Mouse (Mus musculus) ES-E14 (cell line): ENCODE measurements around the gene Ccser2. TPM values are rescaled to one million over a fixed set of nuclear protein-coding genes. Genes with fewer than 3 reads are reported as not detected.

Experiments used
- DNase-seq: peaks from one replicate; pipeline ENCODE4 v3.0.0-alpha.2; 2013; ENCODE audit warnings: low read depth, low spot score
- H3K27ac ChIP-seq: 2 replicates; pipeline ENCODE4 v1.5.1; 2012; ENCODE audit warnings: low read depth, mild to moderate bottlenecking, low read length, moderate library complexity, mixed read lengths; ENCODE audit not compliant: poor library complexity, insufficient read depth, severe bottlenecking
- H3K36me3 ChIP-seq: 2 replicates; pipeline ENCODE4 v1.6.1; 2012; ENCODE audit warnings: mild to moderate bottlenecking, low read length, moderate library complexity, mixed read lengths; ENCODE audit not compliant: control insufficient read depth, poor library complexity, insufficient read depth, severe bottlenecking
- H3K4me1 ChIP-seq, 2 experiments: fragments of 150-350 bp in 1 of 2; sonication (generic) in 1 of 2; 2 replicates each; pipeline ENCODE4 v1.6.1; 2012; ENCODE audit warnings: low read length in 2 of 2, mild to moderate bottlenecking in 1 of 2, mixed read lengths in 1 of 2; ENCODE audit not compliant: control insufficient read depth in 2 of 2, insufficient read depth in 2 of 2, poor library complexity in 1 of 2
- H3K4me3 ChIP-seq, 2 experiments: fragments of 150-350 bp in 1 of 2; sonication (generic) in 1 of 2; 2 replicates each; pipeline ENCODE4 v1.5.1; 2012; ENCODE audit warnings: low read length in 2 of 2, low read depth in 1 of 2, mild to moderate bottlenecking in 1 of 2, mixed read lengths in 1 of 2; ENCODE audit not compliant: insufficient read depth in 1 of 2, poor library complexity in 1 of 2, severe bottlenecking in 1 of 2
- H3K9ac ChIP-seq: 2 replicates; pipeline ENCODE4 v1.6.1; 2012; ENCODE audit warnings: low read depth, mild to moderate bottlenecking, low read length, mixed read lengths; ENCODE audit not compliant: poor library complexity, insufficient read depth, severe bottlenecking
- H3K9me3 ChIP-seq: fragments of 150-350 bp; sonication (generic); 2 replicates; pipeline ENCODE4 v1.6.1; 2012; ENCODE audit warnings: low read depth, mild to moderate bottlenecking, low read length; ENCODE audit not compliant: control insufficient read depth, insufficient read depth
- CHD2 ChIP-seq: IDR thresholded peaks from 2 replicates; pipeline ENCODE4 v1.6.1; 2014; ENCODE audit warnings: mild to moderate bottlenecking, low read depth, low read length, inconsistent platforms
- HCFC1 ChIP-seq: IDR thresholded peaks from 2 replicates; pipeline ENCODE4 v1.6.1; 2012; ENCODE audit warnings: low read length, inconsistent platforms, borderline replicate concordance; ENCODE audit not compliant: insufficient read depth
- MAFK ChIP-seq: IDR thresholded peaks from 2 replicates; pipeline ENCODE4 v1.6.1; 2014; ENCODE audit warnings: mild to moderate bottlenecking, low read depth, low read length, inconsistent platforms; ENCODE audit not compliant: insufficient read depth
- ZC3H11A ChIP-seq: IDR thresholded peaks from 2 replicates; pipeline ENCODE4 v1.6.1; 2012; ENCODE audit warnings: low read depth, mild to moderate bottlenecking, inconsistent platforms, low read length, borderline replicate concordance
- ZNF384 ChIP-seq: IDR thresholded peaks from 2 replicates; pipeline ENCODE4 v1.6.1; 2012; ENCODE audit warnings: low read depth, low read length, inconsistent platforms
- in situ Hi-C, 2 experiments: fragments of 600-800 bp; cut with MboI; formaldehyde crosslinking; loops; one replicate each; pipeline ENCODE4 v1.15.1; 2025; ENCODE audit warnings: low sequenced_read_pairs in 2 of 2, inconsistent platforms in 1 of 2; ENCODE audit not compliant: unreplicated experiment in 2 of 2
- total RNA-seq: library from RNA; depleted of rRNA; stranded (reverse); fragments of 300-350 nt; gene quantifications from 2 replicates; pipeline ENCODE4 v1.2.3, GENCODE M21; 2012

Gene Ccser2
- total RNA-seq, 1 experiment, result 10.4 TPM

DNA sequence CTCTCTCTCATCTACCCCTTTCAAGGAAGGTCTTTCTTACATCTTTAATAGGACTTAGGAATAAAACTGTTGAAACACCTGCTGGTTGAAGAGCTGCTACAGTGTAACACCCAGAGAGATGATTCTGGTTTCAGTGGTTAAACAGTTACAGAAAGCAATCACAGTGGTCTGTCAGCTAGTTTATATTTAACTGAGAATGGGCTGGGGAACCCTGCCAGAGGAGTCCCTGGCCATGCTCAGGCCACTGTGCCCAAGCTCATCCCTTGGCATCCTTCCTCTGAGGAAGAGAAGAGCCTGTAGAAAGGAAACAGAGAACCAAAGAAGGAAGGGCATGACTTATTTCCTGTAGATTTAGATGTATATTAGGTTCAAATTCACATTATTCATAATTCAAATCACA, 21.2 kb upstream of the Ccser2 start:
- Histone ChIP-seq H3K9me3 (no peaks in the 10 kb centered on the region), H3K36me3 (no peaks in the 10 kb centered on the region), H3K27ac (no peak overlapping the region), H3K9ac (no peak overlapping the region), H3K4me1 (no peaks in the 10 kb centered on the region), H3K4me3 (no peak overlapping the region)
- no peak for TF ChIP-seq MAFK
- no peak for TF ChIP-seq ZNF384
- no peak for TF ChIP-seq HCFC1
- no peak for TF ChIP-seq ZC3H11A
- TF ChIP-seq CHD2, result no peak
- in situ Hi-C loops, result no loop called here
- no peak for DNase-seq

DNA sequence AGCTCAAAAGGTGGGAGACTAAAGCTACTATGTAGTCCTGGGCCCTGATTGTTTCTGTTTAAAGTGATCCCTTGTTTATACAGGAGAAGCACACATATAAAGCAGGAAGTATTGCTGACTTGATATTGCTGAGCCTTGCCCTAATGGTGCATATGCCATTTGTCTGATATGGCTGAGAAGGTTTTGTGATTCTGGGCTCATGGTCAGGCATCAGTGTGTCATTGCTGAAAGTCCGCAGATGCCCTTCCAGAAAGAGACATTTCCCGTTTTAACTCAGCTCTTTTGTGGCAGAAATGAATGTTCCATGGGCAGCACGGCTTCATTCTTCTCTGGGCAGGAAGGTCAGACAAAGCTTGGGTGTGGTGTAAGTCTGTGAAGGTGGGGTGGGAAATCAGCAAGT, 17.1 kb upstream of the Ccser2 start:
- Histone ChIP-seq H3K4me3 (no peak overlapping the region), H3K27ac (no peak overlapping the region), H3K9me3 (no peaks in the 10 kb centered on the region), H3K36me3 (no peaks in the 10 kb centered on the region), H3K9ac (no peak overlapping the region), H3K4me1 (no peaks in the 10 kb centered on the region)
- in situ Hi-C loops, result no loop called here
- TF ChIP-seq ZC3H11A, result no peak
- TF ChIP-seq MAFK, result no peak
- TF ChIP-seq ZNF384, result no peak
- TF ChIP-seq HCFC1, result no peak
- no peak for TF ChIP-seq CHD2
- no peak for DNase-seq

DNA sequence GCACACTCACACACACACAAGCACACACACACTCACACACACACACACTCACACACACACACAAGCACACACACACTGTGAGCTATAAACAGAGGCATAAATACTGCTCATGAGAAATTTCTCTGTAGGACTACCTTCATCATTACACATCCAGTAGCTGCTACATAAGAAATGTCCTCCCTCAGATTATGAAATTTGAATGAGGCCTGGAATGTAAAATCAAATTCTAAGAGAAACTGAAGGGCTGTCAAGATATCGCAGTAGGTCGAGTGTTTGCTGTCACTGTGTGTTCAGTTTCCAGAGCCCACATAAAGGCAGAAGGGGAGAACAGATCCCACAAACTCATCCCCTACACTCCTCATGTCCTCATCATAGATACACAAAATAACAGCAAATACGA, 6.4 kb upstream of the Ccser2 start:
- Histone ChIP-seq H3K4me1 (no peaks in the 10 kb centered on the region), H3K36me3 (no peaks in the 10 kb centered on the region), H3K27ac (no peak overlapping the region), H3K4me3 (no peak overlapping the region), H3K9me3 (no peaks in the 10 kb centered on the region), H3K9ac (no peak overlapping the region)
- in situ Hi-C loops, result no loop called here
- no peak for DNase-seq
- TF ChIP-seq MAFK, result no peak
- no peak for TF ChIP-seq HCFC1
- TF ChIP-seq ZNF384, result no peak
- no peak for TF ChIP-seq ZC3H11A
- TF ChIP-seq CHD2, result no peak

DNA sequence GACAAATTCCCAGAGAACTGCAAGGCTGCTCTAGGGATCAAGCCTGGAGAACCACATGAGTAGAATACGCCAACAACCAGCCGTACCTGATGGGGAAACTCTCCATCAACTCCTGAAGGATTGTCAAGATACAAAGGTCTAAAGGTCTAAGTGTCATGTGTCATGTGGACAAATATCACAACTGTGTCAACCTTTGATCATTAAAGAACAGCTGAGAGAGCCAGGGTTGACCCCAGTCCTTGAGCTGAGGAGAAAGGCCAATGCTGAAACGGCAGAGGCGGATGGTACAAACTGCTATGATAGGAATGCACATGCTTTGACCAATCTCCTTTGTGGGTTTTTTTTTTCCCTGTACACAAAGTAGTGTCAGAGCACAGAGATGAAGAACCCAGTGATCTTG, 2.6 kb upstream of the Ccser2 start:
- Histone ChIP-seq H3K4me3 (no peak overlapping the region), H3K4me1 (no peaks in the 10 kb centered on the region), H3K9me3 (no peaks in the 10 kb centered on the region), H3K9ac (no peak overlapping the region), H3K36me3 (no peaks in the 10 kb centered on the region), H3K27ac (no peak overlapping the region)
- DNase-seq, result no peak
- in situ Hi-C loops, result no loop called here
- no peak for TF ChIP-seq CHD2
- no peak for TF ChIP-seq HCFC1
- no peak for TF ChIP-seq MAFK
- TF ChIP-seq ZNF384, result no peak
- TF ChIP-seq ZC3H11A, result no peak

DNA sequence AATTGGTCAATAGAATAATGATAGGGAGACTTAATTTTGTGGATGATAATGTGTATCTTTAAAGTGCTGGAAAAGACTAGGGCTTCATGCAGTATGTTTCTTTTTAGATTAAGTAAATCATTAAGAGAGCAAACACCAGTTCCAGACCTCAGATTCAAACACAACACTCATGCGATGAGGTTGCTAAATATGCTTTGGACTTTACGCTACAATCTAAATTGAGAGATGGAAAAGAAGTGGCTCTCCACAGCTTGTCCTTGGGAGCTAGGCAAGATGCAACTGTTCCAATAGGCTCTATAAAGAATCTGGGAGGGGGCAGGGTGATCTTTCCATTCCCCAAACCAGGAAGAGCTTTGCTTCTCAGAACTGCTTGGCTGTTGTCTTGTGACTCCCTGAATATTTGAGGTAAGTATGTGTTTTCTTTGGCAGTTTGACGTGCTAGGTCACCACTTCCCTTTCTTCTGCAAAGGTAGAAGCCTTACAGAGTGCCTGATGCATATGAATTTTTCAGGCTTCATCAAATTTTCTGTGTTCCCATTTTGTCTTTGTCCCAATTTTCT, 1.4 kb upstream of the Ccser2 start:
- no peak for DNase-seq
- H3K4me3 ChIP-seq, result no peak overlapping the region
- in situ Hi-C loops, result no loop called here
- H3K27ac ChIP-seq, result no peak overlapping the region
- TF ChIP-seq HCFC1 (no peak), MAFK (no peak), ZC3H11A (no peak), CHD2 (no peak), ZNF384 (no peak)
- H3K9ac ChIP-seq, result no peak overlapping the region
- no peaks in the 10 kb centered on the region for H3K9me3 ChIP-seq
- H3K36me3 ChIP-seq, result no peaks in the 10 kb centered on the region
- H3K4me1 ChIP-seq, result 0 out of 4 replicates have a peak, but pooled peaks cover 0 to 4% of the 10 kb centered on the region in 2 experiments
